Mouse (Mus musculus): ENCODE results near the gene Irf2.

Gene Irf2

DNA sequence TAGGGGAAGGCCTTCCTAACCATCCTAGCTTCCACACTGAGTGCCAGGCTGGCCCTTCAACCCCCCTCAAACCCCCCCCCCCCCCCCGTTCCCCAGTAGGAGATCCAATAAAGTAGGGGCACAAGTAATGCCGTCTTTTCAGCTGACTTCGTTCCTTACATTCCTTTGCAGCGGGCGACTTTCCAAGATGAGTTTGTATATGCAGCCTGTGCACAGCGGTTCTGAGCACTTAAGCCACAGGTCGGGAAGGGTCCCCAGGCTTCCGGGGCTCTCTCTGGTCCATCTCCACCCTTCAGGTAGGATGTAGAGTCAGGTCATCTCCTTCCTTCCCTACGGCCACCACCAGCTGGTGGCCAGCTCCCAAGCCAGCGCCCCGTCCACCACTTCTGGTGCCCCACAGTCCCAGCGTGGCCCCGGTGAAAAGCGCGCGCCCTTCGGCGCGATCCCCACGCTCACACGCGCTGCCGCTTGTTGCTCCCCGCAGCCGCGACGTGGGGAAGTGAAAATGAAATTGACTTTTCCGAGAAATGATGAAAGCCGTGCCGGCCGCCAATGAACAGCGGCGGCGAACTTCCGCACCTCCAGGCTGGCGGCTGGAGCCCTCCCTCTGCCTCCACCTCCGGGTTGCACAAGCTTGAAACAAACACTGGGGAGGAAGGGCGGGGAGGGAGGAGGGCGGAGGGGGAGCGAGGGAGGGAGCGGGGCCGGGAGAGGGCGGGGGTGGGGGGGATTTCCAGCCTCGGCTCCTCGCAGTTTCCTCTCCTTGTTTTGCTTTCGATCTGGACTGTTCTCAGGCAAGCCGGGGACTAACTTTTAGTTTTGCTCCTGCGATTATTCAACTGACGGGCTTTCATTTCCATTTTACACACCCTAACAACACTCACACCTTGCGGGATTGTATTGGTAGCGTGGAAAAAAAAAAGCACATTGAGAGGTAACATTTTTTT is at the start of gene Irf2:
Irf2 (plus strand) TSS at position 730 of the 947 bp plus-strand sequence.
- CTCF ChIA-PET: interaction anchor here (0.5 to 0.8 kb wide), 4 partner anchors 108 to 292 kb away, joined by 3 to 5 read pairs (median 4); no protein-coding TSS in a partner anchor

GRCm38 (mm10) chr8:46690111-46690510 is 49.4 kb upstream of the Irf2 start:
- CTCF ChIA-PET: no interaction called here

GRCm38 (mm10) chr8:46690581-46690980 is 49.0 kb upstream of the Irf2 start:
- CTCF ChIA-PET: no interaction called here

DNA sequence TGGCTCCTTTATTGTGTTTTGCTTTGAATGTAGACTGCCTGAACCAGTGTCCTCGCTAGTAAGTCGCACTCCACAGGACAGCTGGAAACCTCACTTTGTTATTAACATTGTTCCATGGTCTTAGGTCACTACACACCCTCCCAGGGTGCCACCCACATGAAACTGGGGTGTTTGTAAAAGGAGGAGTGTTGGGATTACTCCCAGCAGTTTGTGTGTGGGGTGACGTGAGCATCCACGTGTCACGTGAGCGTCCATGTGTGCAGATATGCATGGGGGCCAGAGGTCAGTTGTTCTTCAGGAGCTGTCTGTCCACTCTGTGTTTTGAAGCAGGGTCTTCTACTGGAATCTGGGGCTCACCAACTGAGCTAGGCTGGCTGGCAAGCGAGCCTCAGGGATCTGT is 48.2 kb upstream of the Irf2 start:
- CTCF ChIA-PET: no interaction called here

- CTCF ChIA-PET: interaction anchor here (0.7 to 1.0 kb wide), 2 partner anchors 149 to 410 kb away, joined by 3 to 8 read pairs; no protein-coding TSS in a partner anchor
These were observed 43.1 kb upstream of the Irf2 start for GRCm38 (mm10) chr8:46696256-46697041.

DNA sequence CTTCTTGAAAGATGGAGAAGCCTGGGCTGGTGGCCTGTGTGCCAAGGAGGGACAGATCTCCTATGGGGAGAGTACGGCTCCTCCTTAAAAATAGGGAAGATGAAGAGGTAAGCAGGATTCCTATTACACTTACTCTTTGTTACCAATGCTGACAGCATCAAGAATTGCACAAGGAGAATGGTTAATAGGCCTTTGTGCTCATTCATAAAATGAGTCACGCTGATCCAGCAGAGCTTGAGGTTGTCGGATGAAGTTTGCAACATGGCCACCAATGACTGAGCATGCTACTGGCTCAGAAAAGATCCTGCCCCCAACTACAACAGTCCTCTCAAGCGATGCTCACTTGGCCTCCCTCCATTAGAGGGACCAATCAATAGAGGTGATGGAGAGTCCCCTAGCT is 42.0 kb upstream of the Irf2 start:
- CTCF ChIA-PET: interaction anchor here (1.0 kb wide), 1 partner anchor 148 kb away, joined by 8 read pairs; no protein-coding TSS in a partner anchor

DNA sequence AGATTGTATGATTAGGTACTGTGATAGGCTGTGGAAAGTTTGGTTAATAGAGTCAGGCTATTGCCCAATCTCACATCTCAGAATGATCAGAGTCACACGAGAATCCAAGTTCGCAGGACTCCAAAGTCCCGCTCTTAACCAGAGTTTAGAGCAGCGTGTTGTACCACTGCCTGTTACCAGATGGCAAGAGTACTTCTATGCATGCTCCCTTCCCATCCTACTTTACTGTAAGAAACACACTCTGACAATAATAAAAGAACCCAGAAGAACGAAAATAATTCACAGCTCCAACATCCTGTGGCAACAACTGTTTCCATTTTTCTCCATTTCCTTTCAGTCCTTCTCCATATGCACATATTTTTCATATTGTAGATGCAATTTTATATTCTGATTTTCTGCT is 41.4 kb upstream of the Irf2 start:
- CTCF ChIA-PET: no interaction called here

- CTCF ChIA-PET: no interaction called here
These were observed 34.4 kb upstream of the Irf2 start for GRCm38 (mm10) chr8:46705145-46705544.

DNA sequence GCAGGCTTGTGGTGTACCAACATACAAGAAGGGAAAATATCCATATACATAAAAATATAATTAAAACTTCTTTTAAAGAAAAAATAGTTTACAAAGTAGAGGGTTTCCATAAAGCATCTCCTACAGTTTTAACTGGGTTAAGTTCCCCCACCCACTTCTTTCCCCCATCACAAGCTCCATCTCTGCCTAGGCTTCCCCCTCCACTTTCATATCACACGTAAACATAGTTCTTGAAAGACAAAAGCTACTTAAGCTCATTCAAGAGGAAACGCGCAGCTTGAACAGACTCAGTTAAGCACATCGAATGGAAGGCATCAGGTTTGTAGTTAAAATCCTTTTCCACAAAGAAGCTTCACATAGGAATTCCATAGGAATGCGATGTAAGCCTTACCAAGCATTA is 32.8 kb upstream of the Irf2 start:
- CTCF ChIA-PET: interaction anchor here (0.7 kb wide), 1 partner anchor 239 kb away, joined by 4 read pairs; no protein-coding TSS in a partner anchor

GRCm38 (mm10) chr8:46709302-46709701 is 30.2 kb upstream of the Irf2 start:
- CTCF ChIA-PET: no interaction called here

DNA sequence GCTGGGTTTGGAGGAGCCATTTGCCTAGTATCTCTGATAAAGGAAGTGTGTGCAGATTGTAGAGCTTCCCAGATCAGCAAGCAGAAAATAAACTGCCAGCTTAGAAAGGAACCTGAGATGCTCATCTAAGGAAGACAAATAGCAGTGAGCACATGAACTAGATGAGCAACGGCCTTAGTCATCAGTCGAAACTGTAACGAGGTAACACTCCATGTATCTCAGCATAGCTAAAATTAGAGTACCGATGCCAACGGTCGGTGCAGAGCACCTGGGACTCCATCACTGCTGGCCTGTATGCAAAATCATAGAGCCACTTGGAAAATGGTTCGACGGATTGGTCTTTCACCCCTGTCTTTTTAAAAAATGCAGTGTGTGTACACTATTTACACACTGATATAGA is 29.2 kb upstream of the Irf2 start:
- CTCF ChIA-PET: no interaction called here

DNA sequence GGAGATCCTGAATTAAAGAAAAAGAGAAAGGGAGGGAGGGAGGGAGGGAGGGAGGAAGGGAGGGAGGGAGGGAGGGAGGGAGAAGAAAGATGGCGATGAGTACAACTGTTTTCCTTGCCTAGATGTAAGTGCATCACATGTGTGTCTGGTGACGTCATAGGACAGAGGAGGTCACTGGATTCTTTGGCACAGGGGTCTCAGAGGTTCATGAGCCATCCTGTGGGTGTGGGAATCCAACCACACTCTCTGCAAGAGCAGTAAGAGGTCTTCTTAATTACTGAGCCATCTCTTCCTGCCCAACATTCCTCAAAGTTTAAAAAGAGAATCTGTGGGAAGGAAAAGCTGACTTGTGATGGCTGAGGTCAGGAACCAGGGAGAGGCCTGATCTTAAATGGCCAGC is 28.0 kb upstream of the Irf2 start:
- CTCF ChIA-PET: no interaction called here

GRCm38 (mm10) chr8:46713178-46713577 is 26.4 kb upstream of the Irf2 start:
- CTCF ChIA-PET: interaction anchor here (0.5 kb wide), 1 partner anchor 44 kb away, joined by 3 read pairs; no protein-coding TSS in a partner anchor

GRCm38 (mm10) chr8:46713844-46714243 is 25.7 kb upstream of the Irf2 start:
- CTCF ChIA-PET: interaction anchor here (0.6 kb wide), 2 partner anchors 11 to 171 kb away, joined by 3 read pairs; no protein-coding TSS in a partner anchor

GRCm38 (mm10) chr8:46714400-46714799 is 25.1 kb upstream of the Irf2 start:
- CTCF ChIA-PET: interaction anchor here (0.6 kb wide), 1 partner anchor 170 kb away, joined by 3 read pairs; no protein-coding TSS in a partner anchor

DNA sequence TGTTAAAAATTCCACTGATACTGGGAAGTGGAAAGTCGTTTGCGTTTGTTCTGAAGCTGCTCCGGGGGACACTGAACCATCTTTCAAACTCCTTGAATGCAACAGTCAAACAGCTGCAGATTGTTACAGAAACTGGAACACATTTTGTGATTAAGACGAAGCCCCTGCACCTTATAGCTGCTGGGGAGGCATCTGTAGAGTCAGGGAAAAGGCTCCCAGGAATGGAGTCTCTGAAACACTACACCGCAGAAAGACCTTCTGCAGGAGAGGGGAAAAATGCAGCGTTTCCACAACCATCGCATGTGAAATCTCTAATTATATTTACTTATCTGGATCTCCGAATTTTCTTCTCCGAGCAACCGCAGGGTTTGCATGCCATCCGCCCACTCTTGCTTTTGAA is 23.1 kb upstream of the Irf2 start:
- CTCF ChIA-PET: no interaction called here

DNA sequence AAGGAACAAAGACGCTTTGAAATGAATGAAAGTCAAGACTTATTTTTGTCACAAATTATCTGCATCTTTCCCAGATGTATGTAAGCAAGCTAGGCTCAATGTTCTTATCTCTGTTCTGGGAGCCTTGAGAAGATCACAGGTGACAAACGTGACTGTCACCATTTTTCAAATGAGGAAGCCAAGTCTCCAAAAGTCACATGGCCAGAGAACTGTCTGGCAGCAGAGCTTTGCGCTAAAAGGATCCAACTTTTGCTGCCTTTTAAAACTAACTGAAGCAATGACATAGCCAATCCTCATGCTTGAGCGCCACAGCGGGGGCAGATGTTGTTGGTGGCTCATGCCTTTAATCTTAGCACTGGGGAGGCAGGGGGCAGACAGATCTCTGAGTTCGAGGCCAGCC is 22.4 kb upstream of the Irf2 start:
- CTCF ChIA-PET: interaction anchor here (0.5 kb wide), 1 partner anchor 1531 kb away, joined by 3 read pairs; no protein-coding TSS in a partner anchor

DNA sequence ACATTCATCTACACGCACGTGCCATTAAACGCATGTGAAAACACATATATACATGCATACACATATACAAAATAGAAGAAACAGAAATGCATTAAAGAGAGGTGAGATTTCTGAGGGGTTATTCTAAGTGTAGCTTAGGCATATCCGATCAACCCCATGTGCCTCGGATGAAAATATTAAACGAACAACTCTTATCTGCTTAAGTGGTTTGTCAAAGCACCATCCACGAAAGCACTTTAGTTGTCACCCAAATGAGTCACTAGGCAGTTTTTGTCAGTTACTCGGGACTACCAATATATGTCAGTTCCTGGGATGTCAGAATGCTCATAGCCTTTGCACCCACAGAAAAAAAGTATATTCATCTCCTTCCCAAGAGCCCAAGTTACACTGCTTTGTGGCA is 21.2 kb upstream of the Irf2 start:
- CTCF ChIA-PET: interaction anchor here (1.0 kb wide), 1 partner anchor 235 kb away, joined by 3 read pairs; no protein-coding TSS in a partner anchor

GRCm38 (mm10) chr8:46718747-46719146 is 20.8 kb upstream of the Irf2 start:
- CTCF ChIA-PET: interaction anchor here (1.0 to 1.4 kb wide), 2 partner anchors 30 to 234 kb away, joined by 3 to 5 read pairs; no protein-coding TSS in a partner anchor

DNA sequence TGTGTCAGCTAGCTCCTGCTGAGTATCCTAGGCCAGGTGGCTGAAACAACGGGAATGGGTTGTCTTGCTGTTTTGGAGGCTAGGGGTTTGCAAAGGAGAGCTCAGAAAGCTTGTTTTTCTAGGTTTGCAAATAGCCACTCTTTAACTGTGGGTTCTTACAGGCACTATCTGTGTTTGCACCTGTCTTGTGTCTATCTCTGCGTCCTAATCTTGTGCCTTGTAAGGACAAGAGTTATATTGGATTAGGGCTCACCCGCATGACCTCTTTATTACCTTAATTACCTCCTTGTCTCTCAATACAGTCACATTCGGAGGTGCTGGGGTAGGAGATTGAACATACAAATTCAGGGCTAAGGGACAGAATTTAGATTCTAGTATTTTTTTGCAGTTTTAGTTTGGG is 18.9 kb upstream of the Irf2 start:
- CTCF ChIA-PET: no interaction called here

DNA sequence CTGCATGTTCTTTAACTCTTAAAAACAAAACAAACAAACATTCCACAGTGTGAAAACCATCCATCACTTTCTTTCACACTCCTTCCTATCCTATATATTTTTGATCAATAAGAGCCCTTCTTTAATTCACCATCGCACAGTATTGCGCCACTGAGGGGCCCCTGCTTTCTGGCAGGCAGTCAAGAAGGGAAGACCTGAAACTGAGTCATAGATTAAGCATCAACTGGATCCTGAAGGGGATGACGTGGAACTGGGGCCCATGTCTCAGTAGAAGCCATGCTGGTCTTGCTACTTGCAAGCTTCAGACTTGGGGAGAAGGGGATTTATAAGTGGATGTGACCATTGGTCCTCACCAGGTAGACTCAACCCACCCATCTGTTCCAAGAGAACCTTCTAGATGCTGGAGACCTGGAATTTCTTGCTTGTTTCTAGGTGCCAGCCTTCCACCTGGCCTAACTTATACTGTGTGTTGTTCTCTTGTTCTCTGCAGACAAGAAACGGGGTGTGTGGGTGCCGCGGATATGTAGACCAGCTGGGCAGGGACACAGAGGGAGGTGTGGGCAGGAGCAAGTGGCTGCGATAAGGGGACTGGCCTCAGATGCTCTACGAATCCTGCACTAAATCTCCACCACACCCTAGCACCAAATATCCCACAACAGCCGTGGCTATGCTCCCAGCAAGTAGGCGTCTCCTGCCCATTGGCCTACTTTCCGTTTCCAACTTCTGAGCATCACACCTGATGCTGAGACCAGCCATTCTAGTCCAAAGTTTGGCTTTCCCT is 18.3 kb upstream of the Irf2 start:
- CTCF ChIA-PET: no interaction called here

All from spleen, embryonic (tissue).